Mouse (Mus musculus) brain, embryonic 18.5 days (tissue): ENCODE results near the gene Deup1.

Experiments used
- DNase-seq: peaks from one replicate; pipeline ENCODE4 v3.0.0-alpha.2; 2012; ENCODE audit warnings: low read depth, low spot score

Gene Deup1

DNA sequence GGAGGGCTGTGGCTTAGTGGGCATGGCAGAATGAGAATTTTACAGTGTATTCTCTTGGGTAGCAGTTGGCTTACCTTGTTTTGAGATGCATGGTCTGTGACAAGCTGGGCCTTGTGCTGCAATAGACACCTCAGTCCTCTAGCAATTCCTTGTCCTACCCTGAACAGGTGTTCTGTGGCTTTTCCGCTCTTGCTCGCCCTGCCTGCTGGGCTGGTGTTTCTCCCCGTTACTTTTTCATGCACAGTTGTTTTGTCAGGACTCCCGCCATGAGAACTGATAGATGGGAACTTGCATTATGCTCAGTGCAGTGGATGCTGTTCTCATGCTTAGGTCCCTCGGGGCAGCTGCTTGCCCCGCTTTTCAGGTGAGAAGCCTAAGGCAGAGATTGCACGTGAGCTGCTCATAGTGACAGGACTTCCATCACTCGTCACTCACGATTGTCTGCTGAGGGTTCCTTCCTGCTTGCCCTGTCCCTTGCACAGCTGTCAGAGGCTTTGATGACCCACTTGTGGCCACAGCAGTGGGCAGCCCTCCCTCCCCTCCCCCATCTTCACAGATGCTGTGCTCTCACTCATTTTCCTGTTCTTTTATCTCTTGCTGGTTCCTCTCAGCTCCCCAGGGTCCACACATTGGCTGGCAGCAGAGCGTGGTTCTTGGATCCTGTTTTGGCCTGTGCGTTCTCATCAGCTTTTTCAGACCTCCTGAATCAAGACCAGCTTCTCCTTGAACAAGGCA lies 94.2 kb downstream of the Deup1 start:
- no peak for DNase-seq

DNA sequence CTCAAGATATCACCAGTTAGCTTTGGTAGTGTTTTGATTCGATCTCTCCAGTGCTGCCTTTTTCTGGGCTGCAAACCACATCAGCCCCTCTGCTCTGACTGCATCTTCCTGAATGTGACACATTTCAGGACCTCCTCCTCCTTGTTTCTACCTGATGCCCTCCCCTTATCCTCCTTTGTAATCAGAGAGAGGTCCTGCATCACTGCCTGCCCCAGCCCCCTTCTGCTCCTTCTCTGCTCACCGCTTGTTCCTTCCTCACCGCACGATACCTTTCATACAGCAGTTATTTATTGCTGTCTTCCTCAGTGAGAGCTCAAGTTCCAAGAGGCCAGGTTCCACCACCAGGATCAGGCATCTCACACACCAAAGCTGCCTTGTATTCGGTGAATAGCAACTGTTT lies 96.5 kb downstream of the Deup1 start:
- no peak for DNase-seq

DNA sequence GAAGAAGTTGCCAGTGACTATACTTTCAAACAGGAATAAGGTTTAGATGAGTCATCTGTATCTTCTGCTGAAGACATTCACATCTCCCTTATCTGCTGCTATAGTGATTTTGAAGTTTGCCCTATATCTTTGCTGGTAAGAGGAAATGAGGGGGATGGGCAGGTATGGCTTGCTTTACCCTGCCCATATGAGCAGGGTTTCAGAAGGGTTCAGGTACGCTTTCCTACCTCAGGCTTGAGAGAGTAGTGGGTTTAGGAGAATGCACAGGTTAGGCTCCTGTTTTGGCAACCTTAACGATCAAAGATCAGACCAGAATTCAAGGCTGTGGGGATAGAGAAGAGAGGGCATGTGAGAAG lies 97.8 kb downstream of the Deup1 start:
- DNase-seq = no peak

DNA sequence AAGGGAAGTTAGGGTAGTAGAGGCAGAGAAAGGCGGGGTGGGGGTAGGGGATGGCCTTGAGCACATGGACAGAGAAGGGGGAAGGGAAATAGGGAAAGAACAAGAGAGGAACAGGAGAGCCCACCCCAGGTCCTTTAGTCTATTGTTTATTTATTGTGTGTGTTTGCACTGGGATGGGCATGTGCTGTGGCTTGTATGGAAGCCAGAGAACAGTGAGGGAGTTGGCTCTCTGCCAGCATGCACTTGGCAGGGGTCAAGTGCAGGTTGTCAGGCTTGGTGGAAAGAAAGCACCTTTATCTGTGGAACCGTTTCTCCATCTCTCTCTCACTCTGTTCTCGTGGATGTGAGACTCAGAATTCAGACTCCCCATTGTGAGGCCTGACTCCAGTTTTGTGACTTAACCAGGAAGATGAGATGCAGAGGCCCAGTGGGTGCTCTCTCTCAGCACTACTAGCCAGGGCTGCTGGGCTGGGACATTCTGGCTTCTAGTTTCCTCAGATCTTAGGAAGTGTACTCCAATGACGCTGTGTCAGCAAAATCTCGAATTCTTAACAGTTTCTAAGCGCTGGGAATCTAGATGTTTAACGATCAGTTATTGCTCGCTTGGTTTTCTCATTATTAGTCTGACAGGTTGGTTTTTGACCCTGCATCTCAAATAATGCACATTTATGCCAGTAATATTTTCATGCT lies 98.3 kb downstream of the Deup1 start:
- DNase-seq = no peak

DNA sequence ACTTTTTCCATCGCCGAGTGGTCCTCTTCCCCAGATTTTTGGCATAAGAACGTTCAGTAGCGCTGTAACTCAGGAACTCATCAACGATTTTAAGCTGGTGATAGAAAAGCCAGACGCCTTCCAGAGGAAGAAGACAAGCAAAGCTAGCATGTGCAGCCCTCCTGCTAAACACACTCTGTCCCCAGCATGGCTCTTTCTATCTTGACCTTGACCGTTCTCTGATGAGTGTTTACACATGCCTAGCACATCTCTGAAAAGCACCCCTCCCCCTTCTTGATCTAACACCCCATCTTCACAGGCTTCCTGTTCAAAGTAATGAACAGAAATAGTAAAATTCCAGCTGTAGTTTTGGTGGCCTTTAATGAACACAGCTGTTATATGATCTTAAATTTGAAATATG lies 99.4 kb downstream of the Deup1 start:
- no peak for DNase-seq

DNA sequence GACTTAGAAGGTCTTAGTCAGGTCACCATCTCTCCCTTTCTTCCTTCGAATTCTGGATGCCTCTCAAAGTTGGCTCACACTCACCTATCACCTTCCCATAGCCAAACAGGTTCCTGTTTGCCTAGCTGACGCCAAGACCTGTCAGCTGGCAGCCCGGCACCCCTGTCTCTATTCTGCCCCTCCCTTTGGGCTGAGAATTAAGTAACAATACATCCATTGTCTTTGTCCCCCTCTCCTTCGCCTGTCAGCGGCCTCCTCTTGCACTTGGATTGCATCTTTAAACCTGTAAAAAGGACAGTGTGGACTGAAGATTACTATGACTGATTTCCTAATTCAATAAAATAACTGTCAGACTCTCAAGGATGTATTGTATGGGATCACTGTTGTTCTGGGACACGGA lies 99.9 kb downstream of the Deup1 start:
- no peak for DNase-seq

DNA sequence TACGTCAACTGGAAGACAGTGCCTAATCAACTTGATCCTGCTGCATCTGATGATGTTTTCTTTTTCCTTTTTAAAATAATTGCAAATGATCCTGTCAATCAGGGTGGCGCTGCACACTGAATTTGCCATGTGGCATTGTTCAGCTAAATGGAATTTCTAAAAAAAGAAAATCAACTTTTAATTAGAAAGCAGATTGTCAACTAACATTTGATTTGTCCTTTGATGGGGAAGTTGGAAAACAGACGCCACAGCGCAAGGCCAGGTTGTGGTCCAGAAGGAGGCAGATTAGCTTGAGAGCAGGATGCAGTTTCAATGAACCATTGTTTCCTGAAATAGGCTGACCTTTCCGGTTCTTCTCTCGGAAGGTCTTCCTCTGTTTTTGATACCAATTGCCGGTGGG lies 101.2 kb downstream of the Deup1 start:
- no peak for DNase-seq

DNA sequence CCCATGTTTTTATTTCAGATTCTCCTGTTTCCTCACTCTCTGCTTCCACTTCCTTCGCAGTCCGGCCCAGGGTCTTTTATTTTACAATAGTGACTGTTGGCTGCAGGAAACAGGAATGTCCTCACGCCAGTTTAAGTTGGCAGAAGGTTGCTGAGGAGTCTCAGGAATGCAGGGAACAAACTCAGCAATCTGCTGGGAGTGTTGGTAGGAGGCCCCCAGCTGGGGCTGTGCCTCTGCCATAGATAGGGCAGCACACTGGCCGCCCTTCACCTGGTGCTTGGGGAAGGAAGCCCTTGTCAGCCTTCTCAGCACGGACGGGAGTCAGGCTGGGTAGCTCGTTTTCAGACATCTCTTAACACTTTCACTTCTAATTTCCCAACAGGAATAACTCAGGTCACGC lies 102.5 kb downstream of the Deup1 start:
- DNase-seq = no peak

DNA sequence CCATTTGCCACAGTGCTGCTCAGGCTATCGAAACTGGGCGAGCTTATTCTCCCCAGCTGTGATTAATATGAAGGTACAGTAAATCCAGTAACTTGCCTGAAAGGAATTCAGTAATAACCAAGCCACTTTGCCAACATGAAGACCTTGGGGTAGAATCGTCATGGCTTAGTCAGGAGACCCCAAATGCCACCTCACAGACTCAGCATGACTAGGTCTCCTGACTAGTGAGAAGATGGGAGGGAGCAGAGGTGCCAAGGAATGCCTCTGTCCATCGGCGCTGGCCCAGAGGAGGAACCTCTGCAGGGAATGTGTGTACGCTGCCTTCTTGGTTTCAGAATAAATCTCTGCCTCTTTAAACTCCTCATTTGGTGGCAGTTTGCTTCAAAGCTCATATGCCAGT lies 104.1 kb downstream of the Deup1 start:
- no peak for DNase-seq

DNA sequence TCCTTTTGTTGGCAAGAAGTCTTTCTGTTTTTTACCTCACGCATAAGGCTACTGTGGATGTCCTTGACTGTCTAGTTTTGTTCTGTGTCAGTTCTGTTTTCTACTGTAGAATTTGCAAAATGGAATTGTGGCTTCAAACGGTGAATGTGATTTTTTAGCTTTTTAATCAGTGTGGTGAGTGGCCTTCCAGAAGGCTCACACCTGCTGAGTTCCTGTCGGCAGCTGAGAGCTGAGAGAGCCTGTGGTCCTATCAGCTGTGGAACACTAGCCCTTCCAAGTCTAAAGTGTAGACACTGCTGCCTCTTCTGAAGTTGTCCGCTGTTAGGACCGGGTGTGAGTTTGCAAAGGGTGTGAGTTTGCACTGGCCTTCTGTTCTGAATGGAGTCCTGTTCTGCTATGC lies 104.8 kb downstream of the Deup1 start:
- DNase-seq = no peak

DNA sequence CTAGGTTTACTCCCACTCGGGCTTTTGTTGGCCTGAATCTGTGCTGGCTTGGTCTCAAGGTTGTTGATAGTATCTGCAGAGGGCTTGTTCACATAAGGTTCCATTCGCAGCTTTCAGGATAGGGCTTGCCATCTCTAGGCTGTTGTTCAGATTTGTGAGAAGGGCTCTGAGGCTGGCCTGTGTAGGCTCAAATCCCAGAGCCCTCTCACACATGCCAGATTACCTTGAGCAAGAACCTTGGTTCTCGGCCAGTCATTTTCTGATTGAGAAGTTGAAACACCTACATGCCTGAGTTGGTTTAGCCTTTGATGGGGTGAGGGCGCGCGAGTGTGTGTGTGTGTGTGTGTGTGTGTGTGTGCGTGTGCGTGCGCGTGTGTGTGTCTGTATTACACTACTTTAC lies 105.4 kb downstream of the Deup1 start:
- DNase-seq = no peak

DNA sequence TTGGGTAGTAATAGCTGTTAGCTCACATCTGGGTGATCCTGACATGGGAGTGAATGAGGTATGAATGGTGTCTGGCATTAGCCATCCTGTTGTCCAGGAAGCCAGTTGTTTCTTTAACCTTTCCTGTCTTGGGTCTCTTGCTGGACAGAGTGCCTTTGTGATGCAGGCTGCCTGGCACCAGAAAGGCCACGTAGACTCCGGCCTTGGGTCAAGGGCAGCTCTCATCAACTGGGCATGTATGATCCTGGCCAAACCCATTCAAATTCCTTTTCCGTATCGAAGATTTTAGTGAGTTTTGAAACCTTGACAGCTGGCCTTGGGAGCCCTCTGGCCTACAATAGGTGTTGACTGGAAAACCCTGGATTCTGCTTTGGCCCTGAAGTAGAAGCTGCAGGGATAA lies 109.8 kb downstream of the Deup1 start:
- no peak for DNase-seq

DNA sequence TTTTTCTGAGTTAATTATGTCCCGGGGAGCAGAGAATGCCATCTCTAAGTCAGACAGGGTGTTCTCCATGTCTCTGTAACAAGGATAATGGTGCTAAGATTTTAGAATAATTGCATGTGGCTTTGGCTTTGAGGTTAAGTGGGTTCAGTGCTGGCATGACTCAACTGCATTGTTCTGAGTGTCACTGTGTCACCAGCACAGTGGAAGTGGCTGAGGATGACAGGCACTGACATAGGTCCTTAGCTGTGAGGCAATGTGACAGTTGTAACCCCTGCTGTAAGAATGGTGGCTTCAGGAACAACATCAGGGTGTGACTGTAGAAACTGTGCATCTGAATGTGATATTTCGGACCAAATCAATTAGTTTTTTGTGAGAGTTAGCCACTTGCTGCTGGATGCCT lies 111.7 kb downstream of the Deup1 start:
- no peak for DNase-seq

DNA sequence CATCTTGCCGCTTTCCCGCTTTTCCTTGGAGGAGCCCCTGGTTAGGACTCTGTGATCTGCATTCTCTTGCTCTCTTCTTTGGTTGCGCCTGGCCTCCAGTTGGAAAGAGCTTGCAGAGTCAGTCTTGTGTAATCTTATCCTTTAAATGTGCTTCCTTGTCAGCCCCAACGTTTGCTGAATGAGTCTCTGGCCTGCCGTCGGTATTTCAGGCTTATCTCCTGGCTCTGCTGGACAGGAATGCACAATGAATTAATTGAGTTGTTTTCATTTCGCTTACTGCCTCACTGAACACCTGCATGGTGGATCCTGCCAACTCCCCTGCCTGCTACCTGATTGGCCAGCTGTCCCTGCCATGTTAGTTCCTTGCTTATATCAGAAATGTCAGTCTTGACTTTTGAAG lies 114.8 kb downstream of the Deup1 start:
- no peak for DNase-seq

DNA sequence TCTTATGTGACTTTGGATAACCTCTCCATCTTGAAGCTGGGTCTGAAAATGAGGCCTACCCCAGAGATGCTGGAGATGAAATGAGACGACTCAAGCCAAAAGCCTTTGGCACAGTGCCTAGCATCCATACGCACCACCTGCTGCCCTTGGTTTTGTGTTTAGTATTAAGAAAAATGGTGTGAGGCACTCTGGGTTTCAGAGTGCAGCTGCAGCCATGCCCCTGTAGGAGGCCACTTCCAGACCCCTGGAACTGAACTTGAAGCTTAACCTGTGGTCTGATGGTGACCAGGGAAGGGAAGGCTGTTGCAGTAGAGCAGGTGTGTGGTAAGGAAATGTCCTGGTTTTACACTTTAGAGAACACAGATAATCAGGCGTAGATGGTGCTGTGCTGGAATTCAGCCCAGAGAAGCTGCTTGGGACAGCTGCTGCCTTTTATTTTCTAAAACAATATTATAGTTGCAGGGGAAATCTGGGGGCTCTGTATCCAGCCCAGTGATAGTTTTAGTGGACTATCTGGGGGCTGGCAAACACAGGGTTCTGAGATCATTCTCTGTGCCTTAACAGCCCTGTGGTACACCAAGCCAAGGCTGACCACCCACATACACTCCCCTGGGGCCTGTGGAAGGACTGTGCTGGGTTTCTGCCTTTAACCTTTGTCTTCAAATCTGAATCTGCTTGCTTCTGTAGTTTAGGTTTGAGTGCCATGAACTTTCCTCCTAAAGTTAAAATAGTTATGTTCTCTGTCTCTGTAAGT lies 117.0 kb downstream of the Deup1 start:
- DNase-seq = no peak
